Mouse (Mus musculus) cerebellum, postnatal 25 days (tissue): ENCODE data around the gene Thg1l.

Source experiments
- DNase-seq, 2 experiments: peaks; one replicate each; pipeline ENCODE4 v3.0.0; 2021; ENCODE audit warnings: mixed read lengths in 2 of 2

Gene Thg1l

DNA sequence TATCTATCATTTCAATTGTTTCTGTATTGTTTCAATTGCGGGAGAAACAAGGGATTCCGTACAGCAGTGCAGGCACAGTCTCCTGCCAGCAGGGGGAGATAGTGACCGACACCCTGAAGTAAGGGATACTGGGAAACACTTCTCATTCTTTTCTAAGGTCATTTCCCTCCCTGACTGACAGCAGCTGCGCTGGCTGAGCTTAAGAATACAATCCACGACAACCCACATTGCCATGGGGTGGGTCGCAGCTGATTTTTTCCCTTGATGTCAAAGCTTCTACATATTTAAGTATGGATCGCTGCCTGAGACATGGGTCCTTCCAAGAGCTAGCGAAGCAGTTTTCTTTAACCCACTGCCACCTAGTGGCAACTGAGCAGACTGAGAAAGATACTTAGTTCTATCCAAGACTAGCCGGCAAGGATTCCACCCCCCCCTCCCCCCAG lies 28.6 kb downstream of the Thg1l start:
- peak; percentile 82 to 84 for DNase-seq

DNA sequence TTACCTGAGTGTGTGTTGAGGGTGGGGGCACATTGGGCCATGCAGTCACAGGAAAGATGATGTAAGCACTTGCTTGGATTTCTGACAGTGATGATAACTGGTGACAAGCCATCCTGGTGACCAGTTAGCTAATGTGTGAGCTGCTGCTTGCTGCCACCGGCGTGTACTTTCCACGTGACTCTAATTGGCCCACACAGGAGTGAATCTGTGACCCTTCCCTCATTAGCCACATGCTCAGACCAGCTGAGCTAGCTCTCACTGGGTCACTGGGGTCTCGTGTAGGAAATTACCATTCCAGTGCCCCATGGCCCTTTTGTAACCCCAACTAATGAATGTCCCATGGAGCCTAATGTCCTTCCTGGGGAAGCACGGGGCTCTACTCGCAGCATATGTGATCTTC lies 29.9 kb downstream of the Thg1l start:
- DNase-seq: no peak

DNA sequence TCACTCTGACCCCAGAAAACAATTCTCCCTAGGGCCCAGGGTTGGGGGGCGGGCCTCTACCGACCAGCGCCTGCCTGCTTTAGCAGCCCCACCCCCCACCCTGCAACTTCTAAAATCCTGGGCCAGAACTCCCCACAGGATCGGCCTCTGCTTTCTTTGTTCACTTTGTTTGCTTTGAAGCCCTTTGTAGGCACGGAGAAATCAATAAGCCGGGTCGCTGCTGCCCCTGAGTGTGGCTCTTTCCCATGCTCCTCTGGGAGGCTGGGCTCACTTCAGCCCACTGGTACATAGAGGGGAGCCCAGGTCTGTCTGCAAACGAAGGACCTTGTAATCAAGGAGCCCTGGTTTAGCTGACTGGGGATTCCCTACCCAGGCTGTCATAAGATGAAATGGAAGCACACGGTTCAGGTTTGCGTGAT lies 33.8 kb downstream of the Thg1l start:
- no peak for DNase-seq

DNA sequence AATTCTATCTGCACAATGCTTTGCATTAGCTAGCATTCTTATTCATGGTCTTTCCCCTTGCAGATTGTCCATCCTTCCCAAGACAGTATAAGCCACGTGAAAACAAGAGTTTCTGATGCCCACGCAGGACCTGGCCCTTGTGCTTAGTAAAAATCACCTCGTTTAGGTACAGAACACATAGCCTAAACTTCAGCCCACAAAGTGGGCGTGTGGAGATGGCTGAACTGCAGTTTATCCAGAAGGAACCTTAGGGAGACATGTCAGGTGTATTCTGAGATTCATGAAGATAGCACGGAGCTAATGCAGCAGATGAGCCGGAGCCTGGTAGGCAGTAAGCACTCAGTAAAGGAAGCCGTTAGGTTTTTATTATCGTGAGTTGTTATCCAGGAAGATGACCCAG lies 34.3 kb downstream of the Thg1l start:
- DNase-seq: no peak

DNA sequence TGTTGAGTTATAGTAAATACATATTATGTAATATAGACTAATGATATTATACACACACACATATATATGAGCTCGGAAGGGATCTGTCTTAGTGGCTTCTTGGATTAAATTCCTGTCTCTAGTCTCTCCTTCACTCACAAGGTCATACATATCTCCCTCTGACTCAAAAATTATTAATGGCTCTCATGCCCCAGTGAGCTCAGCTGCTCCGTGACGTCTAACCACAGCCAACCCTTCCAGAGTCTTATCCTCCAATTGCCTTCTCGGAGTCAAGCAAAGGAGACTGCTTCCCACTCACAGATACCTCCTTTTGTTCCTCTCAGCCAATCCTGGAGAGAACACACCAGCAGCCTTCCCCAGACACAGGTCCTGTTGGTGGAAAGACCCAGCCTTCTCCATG lies 36.5 kb downstream of the Thg1l start:
- no peak for DNase-seq

DNA sequence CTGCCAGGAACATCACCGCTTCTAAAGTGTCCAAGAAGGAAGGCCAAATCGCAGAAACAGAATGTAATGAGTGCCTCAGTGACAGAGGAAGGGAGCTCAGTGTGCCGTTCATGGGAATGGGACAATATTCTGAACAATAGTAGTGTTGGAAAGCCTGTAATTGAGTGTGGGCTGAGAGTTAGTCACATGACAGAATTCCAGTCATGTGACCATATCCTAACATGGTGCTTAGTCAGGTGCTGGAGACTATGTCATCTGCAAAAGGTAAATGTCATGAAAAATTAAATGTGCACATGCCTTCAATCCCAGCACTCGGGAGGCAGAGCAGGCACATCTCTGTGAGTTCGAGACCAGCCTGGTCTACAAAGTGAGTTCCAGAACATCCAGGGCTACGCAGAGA lies 37.3 kb downstream of the Thg1l start:
- no peak for DNase-seq

DNA sequence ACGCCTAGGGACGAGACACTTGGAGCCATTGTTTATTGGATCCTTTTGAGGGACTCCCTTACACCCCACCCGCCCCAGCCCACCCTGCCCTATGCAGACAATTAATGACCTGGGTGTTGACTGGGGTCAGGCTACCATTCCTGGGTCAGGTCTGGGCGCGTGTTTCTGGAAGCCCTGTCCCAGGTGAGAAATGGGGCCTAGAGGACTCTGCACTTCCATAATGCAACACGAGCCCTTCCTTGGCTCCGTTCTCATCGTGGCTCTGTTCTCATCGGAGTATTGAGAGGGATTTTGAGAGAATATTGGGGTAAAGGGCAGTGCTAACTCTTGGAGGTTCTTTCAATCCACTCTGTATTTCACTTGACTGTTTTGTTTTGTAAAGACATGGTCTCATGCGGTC lies 39.1 kb downstream of the Thg1l start:
- no peak for DNase-seq

DNA sequence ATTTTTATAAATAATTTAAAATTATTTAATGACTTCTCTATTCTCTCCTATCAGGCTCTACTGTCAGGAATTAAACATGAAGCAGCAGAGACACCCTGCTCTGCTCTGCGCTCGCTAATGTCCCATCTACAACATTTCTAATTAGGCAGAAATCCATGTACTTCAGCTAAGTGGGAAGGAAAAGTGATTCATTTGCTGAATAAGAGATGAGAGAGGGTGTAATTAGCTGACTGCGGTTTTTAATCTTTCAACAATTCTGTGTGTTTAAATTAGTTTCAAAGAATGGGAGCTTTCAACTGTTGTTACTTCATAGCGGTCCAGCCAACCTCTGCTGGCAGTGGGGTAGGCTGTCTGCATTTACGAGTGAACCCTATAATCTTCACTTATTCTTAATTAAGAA lies 44.6 kb downstream of the Thg1l start:
- DNase-seq: no peak

DNA sequence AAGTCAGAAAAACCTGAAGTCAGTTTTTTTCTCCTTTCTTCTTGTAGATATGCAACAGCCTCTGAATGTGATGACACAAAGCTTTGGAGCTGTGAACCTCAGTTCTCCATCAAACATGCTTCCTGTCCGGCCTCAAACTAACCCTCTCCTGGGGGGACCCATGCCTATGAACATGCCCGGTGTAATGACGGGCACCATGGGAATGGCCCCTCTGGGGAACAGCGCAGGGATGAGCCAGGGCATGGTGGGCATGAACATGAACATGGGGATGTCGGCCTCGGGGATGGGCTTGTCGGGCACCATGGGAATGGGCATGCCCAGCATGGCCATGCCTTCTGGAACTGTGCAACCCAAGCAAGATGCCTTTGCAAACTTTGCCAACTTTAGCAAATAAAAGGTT lies 46.4 kb downstream of the Thg1l start:
- DNase-seq: no peak

DNA sequence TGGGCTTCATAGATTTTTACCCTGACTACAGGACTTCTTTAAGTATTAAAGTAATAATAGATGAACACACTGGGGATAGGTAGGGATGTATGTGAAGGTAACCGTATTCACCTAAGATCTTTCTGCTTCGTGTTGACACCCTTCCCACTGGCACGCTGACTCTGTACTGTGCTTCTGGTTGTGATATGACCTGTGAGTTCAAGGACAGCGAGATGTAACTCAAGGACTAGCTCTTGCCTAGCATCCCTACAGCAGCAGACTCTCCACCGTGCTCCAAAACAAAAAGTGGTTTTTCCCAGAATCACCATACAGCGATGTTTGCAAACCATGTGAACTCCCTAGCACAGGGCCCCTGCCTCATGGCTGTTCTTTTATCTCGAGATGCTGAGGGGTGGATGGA lies 47.2 kb downstream of the Thg1l start:
- DNase-seq: no peak

DNA sequence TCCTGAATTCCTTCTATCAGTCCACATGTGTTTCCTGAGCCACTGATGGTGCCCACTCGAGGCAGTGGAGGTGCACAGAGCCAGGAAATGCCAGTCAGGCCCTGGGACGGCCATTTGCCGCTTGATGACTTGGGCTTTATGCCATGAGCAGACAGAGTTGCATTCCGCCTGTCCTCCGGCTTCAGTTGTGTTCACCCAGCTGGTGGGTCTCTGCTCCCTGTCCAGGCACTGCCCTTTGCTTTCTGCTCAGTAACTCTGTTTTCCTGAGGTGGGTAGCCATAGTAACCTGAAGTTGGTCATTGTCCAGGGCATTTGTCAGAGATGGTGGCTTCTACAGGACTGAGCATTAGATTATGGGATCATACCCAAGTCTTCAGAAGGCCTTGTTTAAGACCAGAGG lies 48.0 kb downstream of the Thg1l start:
- no peak for DNase-seq

DNA sequence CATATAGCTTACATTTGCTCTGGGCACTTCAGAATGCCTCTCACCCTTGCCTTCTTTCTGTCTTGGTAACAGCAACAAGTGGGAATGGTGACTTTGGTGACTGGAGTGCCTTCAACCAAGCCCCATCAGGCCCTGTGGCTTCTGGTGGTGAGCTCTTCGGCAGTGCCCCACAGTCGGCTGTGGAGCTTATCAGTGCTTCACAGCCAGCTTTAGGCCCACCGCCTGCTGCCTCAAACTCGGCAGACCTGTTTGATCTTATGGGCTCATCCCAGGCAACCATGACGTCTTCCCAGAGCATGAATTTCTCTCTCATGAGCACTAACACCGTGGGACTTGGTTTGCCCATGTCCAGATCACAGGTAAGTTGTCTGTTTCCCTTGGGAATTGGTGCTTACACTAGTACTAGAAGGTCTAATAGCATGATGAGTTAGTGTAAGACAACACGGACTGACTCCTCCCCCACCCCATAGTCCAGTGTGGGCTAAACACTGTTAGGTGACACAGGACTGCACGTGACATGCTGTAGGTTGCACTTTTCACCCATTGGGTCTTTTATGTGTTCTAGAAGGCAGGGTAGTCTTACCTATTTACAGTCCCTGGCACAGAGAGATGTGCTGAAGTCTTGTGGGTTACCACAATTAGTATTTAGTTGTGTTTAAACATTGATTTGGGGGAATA lies 49.0 kb downstream of the Thg1l start:
- DNase-seq: no peak

DNA sequence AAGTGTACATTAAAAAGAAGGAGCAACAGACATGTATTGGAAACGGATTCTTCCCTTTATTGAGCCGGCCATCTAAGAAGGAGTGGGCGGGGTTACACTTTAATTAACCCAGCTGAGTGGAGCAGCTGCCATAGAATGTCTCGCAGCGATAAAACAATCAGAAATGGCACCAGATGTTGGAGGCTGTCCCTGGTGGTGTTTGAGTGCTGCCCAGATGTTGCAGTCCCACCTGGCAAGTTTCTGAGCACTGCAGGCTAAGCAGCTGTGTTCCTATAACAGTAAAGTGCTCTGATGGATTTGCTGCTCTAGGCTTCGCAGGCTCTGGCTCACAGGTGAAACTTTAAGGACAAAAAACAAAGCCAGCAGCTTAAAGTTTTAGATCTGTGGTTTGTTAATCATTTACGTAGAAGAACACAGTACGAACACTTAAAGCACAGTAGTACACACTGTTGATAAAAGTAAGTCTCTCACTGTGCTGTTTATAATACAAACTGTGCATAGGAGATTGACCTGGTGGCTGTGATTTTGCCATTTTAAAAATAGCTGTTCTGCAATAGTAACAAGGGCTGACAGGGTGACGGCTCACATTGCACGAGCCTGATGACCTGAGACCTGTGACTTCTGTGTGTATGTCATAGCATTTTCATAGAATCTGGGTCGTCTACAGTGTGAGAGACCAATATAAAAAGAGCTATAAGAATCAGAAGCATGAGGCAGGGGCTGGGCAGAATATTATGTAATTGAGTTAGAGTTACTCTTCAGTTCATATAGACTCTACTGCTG lies 54.9 kb downstream of the Thg1l start:
- no peak for DNase-seq

DNA sequence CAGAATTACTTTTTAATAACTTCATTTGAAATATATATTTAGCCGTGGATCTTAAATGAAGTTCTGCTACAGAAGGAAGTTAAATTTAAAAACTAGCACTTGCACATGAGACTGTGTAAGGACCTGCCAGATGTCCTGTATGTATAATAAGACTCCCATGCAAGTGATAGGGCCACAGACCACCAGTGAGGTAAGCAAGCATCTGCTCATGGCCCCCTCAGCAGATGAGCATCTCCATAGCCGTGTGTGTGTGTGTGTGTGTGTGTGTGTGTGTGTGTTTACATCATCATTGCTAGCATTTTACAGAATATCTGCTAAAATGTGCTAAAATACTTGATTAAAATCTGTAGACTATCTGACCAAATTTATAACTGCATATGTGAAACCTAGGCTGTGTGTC lies 57.9 kb downstream of the Thg1l start:
- DNase-seq: no peak
